Mouse (Mus musculus) urinary bladder, postnatal 36 days (tissue): ENCODE results near the gene Gucd1.
A peak's percentile ranks its signal among the peaks of the same experiment; 100 is the strongest.
"Not testable (repeated sequence)": the region's sequence is repeated elsewhere in the genome, so short reads cannot be mapped to it uniquely, and the experiment has no call there.

ENCODE experiments used
- DNase-seq, 2 experiments: peaks; one replicate each; pipeline ENCODE4 v3.0.0; 2022; ENCODE audit warnings: low spot score in 2 of 2, mixed read lengths in 1 of 2

Gene Gucd1

DNA sequence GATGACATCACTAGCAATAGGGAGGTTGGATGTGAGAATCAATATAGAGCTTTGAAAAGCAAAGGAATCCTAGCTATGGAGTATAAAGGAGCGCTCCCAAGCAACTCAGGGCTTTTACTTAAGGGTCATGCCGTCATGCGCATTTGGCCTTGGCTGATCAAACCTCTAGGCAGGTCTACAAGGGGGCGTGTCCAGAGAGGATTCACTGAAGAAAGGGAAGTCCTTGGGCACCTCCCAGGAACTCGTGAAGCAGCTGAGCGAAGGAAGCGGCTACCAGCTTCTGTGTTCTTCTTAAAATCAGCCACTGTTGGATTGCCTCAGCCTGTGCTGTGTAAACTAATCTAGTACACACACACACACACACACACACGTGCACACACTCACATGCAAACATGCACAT is 44.4 kb downstream of the Gucd1 start:
- DNase-seq = no peak

DNA sequence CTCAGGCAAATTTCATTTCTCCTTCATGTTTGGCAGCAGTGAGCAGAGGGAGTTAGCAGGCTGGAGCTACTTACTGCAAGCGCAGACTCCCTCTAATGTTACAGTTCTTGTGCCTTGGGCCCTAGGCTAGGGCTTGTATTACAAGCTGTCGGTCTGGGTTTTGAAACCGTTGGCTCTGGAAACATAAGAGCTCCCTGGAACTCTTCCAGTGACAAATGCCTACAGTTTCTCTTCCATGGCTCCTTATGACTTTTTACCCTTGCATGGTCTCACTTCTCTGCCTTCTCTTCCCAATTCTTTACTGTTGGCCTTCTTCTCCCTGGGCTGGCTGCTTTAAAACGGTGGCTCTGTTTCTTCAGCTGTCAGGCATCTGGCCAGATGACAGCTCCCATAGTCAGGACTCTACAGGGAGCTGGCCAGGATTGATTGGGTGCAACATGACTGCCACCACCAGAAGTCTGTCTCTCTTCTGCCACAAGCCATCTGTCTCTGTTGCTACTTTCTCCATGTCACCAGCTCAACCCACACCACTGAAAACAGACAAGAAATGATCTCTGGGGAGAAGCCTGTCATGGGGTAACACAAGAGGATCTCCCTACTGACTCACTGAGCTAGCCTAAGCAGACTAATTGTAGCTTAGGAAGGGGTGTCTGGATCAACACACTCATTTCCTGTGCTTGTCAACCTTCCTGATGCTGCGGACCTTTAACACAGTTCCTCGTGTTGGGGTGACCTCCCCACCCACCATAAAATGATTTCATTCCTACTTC is 51.8 kb downstream of the Gucd1 start:
- DNase-seq = no peak

DNA sequence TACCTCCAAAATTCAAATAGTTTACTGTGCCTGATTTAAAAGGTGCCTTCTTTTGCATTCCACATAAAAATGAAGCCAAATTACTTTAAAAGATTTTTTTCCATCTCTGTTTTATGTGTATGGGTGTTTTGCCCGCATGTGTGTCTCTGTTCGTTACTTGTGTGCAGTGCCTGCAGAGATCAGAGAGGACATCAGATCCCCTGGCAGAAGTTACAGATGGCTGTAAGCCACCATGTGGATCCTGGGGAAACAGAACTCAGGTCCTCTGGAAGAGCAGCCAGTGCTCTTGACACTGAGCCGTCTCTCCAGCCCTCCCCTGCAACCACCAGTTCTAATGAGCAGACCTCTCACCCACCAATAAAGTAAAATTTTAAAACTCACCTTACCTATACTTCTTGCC is 55.0 kb downstream of the Gucd1 start:
- DNase-seq = no peak

DNA sequence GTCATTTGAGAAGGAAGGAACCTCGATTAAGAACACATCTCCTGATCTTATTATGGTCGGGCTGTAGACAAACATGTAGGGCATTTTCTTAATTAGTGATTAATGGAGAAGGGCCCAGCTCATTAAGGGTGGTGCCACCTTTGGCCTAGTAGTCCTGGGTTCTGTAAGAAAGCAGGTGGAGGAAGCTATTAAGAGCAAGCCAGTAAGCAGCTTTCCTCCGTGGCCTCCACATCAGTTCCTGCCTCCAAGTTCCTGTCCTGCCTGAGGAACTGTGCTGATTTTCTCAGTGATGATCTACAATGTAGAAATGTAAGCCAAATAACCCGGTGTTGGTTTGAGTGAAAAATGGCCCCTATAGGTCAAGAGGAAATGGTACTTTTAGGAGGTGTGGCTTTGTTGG is 59.4 kb downstream of the Gucd1 start:
- no peak for DNase-seq

DNA sequence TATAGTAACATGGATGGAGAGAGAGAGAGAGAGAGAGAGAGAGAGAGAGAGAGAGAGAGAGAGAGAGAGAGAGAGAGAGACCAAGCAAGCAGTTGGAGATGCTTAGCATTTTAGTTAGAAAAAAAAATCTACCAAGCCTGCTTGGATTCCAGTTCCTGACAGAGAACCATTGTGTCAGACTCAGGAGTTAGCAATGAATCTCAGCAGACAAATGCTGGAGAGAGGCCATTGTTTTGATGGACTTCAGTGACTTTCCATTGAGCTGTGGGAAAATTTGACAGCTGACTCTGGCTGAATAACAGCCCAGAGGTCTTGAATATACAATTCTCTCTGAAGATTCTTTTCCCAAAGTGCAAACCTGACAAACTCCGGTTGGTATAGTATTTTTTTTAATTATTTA is 59.9 kb downstream of the Gucd1 start:
- DNase-seq = no peak

DNA sequence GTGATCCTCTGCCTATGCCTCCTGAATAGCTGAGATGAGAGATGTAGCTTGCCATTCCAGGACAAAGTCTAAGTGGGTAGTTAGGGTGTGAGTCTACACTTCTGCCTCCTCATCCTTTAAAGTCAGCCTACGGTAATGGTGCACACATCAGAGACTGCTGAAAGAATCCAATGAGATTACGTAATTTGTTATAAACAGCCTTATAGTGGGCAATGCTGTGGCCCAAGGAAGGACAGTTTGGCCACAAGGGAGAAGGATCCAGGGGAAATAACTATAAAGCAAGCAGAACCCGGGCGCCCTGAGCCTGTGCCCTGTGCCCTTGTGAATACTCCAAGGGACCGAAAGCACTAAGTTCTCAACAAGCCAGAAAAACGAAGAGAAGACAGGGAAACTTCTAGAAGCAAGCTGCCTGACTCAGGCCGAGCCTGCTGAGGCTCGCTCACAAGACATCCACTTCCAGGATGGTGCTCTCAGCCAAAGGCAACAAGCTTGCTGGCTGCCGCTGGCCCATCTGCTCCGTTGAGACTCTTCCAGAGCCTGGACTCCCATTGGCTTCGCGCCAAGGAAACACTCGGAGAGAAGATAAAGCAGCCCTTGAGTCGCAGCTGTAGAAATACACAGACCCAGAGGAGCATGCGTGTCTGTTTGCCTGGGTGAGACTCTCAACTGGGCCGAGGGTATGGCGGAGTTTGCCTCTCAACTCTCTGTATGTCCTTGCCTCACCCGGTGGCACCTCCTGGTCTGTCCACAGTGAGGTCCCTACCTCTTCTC is 61.5 kb downstream of the Gucd1 start:
- DNase-seq = not testable (repeated sequence)

DNA sequence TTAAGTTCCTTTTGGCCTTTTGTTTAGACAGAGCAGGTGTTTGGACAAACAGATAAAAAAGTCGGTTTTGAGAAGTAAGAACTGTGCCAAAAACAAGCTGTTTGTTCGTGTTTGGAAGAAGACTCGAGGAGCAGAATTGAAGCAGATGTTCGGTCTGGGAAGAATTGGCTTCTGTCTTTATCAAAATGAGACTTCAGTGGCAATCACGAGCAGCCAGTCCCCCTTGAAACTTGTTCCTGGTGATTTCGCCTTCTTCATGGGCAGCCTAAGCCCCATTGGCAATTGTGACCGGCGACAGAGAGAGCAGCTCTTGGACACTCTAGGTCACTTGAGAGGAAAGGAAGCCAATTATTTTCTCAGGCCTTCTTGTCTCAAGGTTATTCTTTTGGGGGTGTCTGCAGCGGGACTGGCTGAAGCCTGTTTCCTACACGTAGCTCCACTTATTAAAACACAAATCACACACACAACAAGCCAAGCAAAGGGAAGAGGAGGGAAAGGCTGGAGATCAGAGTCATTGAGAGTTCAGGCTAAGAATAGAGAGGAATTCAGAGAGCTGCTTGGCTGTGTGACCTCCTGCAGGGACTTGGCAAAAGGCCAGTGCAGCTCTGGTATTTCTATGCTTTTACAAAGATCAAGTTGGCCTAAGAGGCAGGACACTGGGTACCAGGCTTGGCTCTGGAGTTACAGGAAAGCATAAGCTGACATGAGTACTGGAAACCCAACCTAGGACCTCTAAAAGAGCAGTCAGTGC is 66.6 kb downstream of the Gucd1 start:
- no peak for DNase-seq

DNA sequence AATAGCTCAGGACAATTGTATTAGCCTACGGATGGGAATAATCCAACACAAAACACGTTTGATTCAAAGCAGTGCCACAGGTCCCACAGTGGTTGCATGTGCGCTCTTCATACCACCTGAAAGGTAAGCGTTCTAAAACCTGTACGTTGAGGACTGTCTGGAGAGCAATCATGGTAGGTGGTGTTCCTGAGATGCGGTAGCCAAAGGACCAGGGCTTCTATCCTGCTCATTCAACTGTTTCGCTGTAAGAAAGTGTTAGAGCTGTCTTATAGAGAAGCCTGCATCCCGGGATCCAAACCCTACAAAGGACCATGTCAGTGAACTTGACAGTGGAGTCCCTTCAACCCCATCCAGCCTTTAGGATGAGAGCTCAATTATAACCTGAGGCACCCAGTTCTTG is 67.4 kb downstream of the Gucd1 start:
- no peak for DNase-seq

DNA sequence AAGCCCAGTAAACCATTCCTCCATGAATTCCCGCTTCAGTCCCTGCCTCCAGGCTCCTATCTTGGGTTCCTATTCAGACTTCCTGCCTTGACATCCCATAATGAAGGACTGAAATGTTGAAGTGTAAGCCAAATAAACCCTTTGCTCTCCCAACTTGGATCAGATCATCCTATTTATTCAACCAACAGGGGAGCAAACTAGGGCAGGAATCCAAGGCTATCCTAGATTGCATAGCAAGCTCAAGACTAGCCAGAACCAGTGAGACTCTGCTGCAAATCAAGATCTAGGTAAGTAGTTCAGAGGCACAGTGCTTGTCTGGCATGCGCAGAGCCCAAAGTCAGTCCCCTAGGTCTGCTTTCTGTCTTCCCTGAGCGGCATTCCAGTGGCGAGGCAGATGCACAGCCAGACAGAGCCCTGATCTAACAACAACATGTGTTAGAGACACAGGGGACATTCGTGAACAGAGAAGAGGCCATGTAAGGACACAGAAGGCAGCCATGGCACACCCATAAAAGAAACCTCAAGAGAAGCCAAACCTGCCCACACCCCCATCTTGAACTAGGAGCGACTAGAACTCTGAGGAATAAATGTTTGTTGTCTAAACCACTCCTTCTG is 68.9 kb downstream of the Gucd1 start:
- DNase-seq = no peak

DNA sequence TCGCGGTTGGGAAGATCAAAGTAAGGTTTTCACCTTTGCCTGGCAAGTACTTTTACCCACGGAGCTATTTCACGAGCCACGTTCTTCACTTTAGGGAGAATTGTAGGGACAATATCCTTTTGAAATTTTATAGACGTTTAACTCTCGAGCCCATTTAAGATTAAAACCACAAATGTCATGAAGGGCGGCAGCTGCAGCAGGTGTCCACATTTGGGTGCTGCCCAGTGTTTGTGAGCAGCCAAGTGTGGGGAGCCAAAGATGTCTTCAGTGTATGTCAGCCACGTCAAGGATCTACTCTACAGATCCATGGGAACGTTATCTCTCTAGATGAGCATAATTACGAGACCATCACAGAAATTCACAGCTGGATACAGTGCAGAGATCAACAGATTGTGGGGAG is 70.3 kb downstream of the Gucd1 start:
- DNase-seq = no peak

DNA sequence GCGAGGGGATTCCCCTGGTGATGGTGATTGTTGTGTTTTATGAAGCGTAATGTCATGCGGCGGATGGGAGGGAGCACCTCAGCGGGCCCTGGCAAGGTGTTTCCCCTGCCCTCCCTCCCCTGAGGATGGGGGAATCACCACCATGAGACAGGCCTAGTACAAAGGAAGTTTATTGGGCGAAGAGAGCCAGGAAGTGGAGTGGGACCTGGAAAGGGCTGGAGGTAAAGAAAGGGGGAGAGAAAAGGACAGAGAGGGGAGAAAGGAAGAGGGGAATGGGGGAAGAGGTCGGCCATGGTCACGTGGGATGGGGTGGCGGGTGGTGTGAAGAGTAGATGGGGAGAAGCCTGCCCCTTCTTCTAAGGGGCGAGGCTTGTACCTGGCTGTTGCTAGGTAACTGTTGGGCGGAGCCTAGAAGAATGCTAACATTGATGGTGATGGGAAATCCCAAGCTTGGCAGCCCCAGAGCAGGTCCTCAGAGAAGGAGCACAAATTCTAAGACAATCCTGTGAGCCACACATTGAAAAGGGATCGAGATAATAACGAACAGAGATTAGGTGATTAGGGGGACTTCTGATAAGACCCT is 71.2 kb downstream of the Gucd1 start:
- no peak for DNase-seq

DNA sequence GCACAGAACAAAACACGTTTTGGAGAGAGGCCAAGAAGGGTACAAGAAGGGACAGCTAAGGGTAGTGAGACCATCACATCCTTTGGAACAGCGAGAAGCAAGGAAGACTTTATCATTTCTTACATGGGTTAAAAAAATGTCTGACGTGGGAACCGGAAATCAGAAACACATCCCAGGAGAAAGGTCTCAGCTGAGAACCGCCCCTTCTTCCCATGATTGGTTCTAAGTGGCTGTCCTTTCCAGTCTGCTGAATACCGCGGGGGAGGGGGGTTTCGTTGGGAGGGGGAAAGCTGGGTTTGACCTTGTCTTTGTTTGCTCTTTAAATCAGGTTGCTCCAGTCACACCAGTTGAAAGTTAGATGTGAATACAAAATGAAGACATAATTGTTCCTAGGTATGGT is 72.7 kb downstream of the Gucd1 start:
- DNase-seq = no peak

DNA sequence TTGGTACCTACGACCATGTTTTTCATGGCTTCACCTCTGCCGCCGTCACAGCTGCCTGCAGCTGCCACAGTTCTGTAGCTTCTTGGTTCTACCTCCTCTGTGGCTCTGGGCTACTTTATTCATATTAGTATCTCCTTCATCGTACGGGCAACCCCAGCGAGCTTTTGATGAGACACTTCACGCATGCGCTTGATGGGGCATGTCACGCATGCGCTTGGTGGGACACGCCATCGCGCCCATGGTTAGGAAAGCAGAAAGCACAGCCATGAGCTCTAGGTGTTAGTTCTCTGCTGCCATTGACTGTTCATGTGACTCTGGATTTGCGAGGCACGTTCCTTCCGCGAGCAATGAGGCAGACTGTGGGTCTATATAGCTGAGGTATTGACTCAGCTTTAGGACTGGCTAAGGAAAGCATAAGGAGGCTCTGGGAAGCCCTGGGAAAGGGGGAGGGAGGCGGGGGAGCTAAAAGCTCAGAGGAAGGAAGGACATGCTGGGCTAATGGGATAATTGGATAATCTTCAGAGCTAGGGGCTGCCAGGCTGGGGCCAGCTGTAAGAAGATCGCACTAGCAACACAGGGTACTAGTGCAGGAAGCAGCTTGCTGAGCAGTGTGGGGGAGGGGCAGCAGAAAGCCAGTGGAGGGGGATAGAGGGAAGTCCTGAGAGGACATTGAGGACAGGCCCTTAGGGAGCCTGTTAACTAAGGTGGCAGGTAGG is 73.5 kb downstream of the Gucd1 start:
- no peak for DNase-seq

DNA sequence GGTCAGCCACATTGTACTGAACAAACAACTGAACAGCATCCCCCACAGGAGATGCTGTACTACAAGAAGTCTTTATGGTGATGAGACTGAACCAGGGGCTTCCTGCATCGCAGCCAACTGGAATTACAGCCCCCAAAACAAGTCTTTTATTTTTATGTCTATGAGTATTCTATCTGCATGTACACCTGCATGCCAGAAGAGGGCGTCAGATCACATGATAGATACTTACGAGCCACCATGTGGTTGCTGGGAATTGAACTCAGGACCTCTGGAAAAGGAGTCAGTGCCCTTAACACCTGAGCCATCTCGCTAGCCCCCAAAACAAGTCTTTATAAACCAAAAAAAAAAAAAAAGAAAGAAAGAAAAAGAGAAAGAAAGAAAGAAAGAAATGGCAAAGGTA is 74.8 kb downstream of the Gucd1 start:
- DNase-seq = no peak

DNA sequence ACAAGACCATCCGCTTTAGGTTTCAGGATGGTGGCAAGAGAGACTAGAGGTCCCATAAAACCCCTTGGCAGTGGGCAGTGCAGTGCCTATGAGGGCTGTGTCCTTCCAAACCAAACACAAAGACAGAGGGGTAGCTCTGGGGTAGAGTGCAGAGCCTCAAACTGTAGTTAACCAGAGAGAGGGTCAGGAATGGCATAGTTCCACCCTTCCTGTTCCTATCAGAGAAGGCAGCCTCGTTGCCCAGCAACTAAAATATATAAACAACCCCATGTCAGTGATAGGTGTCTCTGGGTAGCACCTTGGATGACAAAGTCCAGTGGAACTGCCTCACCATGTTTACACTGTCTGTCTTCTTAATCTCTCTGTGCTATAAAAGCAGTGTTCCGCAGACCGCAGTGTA is 76.0 kb downstream of the Gucd1 start:
- no peak for DNase-seq

DNA sequence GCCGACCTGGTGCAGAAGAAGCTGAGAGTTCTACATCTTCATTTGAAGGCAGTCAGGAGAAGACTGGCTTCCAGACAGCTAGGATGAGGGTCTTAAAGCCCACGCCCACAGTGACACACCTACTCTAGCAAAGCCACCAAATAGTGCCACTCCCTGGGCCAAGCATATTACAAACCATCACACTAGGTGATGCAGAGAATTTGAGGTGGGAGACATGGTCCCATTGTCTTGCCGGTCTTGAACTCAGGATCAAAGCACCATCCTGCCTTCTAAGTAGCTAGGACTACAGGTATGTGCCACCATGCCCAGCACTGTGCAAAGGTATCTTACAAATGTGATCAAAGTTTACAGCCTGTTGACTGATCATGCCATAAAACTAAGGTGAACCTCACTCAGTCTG is 77.0 kb downstream of the Gucd1 start:
- no peak for DNase-seq

DNA sequence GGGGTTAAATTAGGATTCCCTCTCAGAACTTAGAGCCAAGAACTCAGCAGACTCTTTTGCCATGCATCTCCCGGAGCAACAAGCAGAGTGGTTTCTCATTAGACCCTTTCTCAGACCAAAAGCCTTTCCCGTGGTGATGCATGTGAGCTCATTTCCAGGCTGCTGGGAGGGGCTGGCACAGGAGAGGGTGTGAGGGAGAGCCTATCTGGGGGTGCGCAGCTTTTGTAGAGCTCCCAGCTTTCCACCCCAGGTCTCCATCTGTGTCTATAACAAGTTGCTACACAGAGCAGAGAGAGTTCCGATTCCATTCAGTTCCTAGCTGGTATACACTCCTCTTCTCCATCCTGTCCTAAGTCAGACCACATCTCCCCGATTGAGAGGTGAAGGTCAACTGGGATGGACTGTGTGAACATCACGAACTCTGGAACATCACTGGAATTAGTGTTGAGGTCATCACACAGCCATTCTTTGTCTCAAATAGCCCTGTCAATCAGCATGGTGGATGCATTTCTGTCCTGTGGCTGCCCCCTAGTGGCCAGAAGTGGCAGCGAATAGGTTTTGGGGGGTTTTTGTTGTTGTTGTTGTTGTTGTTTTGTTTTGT is 78.5 kb downstream of the Gucd1 start:
- DNase-seq = no peak

DNA sequence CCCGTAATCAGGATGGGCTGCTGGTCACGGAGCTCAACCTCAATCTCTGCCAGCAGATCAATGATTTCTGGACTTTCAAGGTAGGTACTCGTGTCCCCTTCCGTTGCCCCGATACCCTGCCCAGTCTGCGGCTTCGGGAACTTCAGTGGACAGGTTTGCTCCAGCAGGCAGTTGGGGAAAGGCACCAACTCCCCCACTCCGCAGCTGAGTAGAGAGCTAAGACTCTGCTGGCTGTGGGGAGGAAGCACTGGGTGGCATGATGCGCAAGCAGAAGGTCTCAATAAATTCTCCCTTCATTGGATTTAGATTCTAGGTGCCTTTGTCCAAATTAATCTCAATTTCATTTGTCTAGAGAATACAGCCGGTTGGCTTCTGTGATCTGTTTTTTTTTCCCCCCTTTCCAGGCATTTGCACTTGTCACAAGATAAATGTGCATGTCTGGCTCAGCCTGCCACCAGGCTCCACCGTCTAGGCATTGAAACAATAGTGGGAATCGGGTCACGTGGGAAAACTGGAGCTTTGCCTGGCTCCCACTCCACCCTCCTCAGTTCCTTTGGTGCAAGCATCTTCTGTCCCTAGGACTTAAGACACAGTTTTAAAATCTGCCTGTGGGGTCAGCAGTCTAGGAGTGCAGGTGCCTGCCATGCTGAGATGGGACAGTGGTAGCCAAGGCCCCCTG is 79.5 kb downstream of the Gucd1 start:
- no peak for DNase-seq

DNA sequence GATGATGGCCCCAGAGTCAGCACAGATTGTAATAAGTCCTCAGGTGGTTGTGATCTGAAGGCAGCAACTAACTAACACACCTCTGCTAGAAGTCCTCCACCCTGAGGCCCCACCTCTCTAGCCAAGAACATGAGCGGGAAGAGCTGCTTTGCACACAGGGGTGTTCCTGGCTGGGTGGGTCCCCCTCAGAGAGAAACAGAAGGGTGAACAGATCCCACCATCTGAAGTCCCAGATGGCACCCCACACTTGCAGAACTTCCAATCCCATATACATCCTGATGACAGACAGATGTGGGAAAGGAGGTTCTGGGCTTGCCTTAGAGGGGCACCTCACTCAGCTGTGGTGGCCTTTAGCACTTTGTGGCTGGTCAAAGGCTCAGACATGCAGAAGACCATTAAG is 80.5 kb downstream of the Gucd1 start:
- no peak for DNase-seq

DNA sequence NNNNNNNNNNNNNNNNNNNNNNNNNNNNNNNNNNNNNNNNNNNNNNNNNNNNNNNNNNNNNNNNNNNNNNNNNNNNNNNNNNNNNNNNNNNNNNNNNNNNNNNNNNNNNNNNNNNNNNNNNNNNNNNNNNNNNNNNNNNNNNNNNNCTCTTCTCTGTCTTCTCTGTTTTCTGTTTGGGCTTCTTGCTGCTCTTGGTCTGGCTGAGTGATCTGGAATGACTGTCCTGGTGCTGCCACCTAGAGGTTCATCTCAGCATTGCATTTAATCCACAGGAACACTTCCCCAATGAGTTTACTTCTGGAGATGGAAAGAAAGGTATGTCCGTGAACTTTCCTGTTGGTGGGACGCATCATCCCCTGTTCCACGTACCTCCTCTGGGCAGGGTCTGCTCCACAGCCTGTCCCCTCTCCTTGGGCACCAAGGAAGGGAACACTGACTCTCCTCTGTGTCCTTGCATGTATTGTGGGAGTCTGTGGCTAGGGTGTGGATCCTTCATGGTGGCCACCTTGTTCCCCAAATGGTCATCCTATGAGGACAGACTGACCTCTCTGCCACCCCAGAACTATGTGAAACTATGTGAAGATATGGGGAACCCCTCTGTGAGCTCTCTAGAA is 81.1 kb downstream of the Gucd1 start:
- DNase-seq = peak; percentile 76 to 78
